Mouse (Mus musculus): Measurements from ENCODE around the gene Ptges3. TPM values are rescaled to one million over a fixed set of nuclear protein-coding genes. Genes with fewer than 3 reads are reported as not detected.
A peak's percentile ranks its signal among the peaks of the same experiment; 100 is the strongest.
"Not testable (repeated sequence)": the region's sequence is repeated elsewhere in the genome, so short reads cannot be mapped to it uniquely, and the experiment has no call there.

Gene Ptges3
- total RNA-seq, 2 experiments from 2014 or later, result 138 to 149 TPM

- DNase-seq (ENCODE audit: low spot score in 2 of 2), result no peak
These were observed 5.8 kb upstream of the Ptges3 start for GRCm38 (mm10) chr10:128053001-128053400.

GRCm38 (mm10) chr10:128058184-128058583, 570 bp upstream of the Ptges3 start:
- DNase-seq (ENCODE audit: low spot score in 2 of 2), result no peak

- peak; percentile 43 to 52 for DNase-seq (ENCODE audit: low spot score in 2 of 2)
These were observed 640 bp downstream of the Ptges3 start for GRCm38 (mm10) chr10:128059207-128059981.

- DNase-seq (ENCODE audit: low spot score in 2 of 2), result no peak
These were observed 2.4 kb downstream of the Ptges3 start for GRCm38 (mm10) chr10:128061109-128061508.

- DNase-seq (ENCODE audit: low spot score in 2 of 2), result no peak
These were observed 3.7 kb downstream of the Ptges3 start for GRCm38 (mm10) chr10:128062221-128062989.

- DNase-seq (ENCODE audit: low spot score in 2 of 2), result no peak
These were observed 7.3 kb downstream of the Ptges3 start for GRCm38 (mm10) chr10:128066072-128066471.

GRCm38 (mm10) chr10:128069201-128069600, 10.4 kb downstream of the Ptges3 start:
- no peak for DNase-seq (ENCODE audit: low spot score in 2 of 2)

GRCm38 (mm10) chr10:128070432-128070831, 11.7 kb downstream of the Ptges3 start:
- DNase-seq (ENCODE audit: low spot score in 2 of 2), result not testable (repeated sequence)

- DNase-seq (ENCODE audit: low spot score in 2 of 2), result not testable (repeated sequence)
These were observed 19.5 kb downstream of the Ptges3 start for GRCm38 (mm10) chr10:128078269-128078668.

- DNase-seq (ENCODE audit: low spot score in 2 of 2), result no peak
These were observed 21.7 kb downstream of the Ptges3 start for GRCm38 (mm10) chr10:128080496-128080895.

GRCm38 (mm10) chr10:128081807-128082476, 23.2 kb downstream of the Ptges3 start:
- DNase-seq (ENCODE audit: low spot score in 2 of 2), result no peak

- no peak for DNase-seq (ENCODE audit: low spot score in 2 of 2)
These were observed 23.7 kb downstream of the Ptges3 start for GRCm38 (mm10) chr10:128082477-128082808.

- peak; percentile 99 to 100 for DNase-seq (ENCODE audit: low spot score in 2 of 2)
These were observed 24.2 kb downstream of the Ptges3 start, which contains the start of gene Atp5b for GRCm38 (mm10) chr10:128082880-128083421. Gene Atp5b (plus strand): TSS chr10:128083273.

GRCm38 (mm10) chr10:128083688-128084087, 24.9 kb downstream of the Ptges3 start:
- DNase-seq (ENCODE audit: low spot score in 2 of 2), result no peak

- no peak for DNase-seq (ENCODE audit: low spot score in 2 of 2)
These were observed 25.4 kb downstream of the Ptges3 start for GRCm38 (mm10) chr10:128084160-128084559.

- no peak for DNase-seq (ENCODE audit: low spot score in 2 of 2)
These were observed 27.6 kb downstream of the Ptges3 start for GRCm38 (mm10) chr10:128086391-128086790.

- not testable (repeated sequence) for DNase-seq (ENCODE audit: low spot score in 2 of 2)
These were observed 28.5 kb downstream of the Ptges3 start for GRCm38 (mm10) chr10:128087216-128087615.

GRCm38 (mm10) chr10:128088181-128088580, 29.4 kb downstream of the Ptges3 start:
- DNase-seq (ENCODE audit: low spot score in 2 of 2), result no peak

- no peak for DNase-seq (ENCODE audit: low spot score in 2 of 2)
These were observed 31.1 kb downstream of the Ptges3 start for GRCm38 (mm10) chr10:128089842-128090241.

- DNase-seq (ENCODE audit: low spot score in 2 of 2), result peak; percentile 88 to 92
These were observed 32.2 kb downstream of the Ptges3 start for GRCm38 (mm10) chr10:128090651-128091563.
